Mouse (Mus musculus): ENCODE measurements around the gene Pop7. TPM values are rescaled to one million over a fixed set of nuclear protein-coding genes. Genes with fewer than 3 reads are reported as not detected.

Gene Pop7
- polyA plus RNA-seq, 1 experiment: 19.7 TPM

DNA sequence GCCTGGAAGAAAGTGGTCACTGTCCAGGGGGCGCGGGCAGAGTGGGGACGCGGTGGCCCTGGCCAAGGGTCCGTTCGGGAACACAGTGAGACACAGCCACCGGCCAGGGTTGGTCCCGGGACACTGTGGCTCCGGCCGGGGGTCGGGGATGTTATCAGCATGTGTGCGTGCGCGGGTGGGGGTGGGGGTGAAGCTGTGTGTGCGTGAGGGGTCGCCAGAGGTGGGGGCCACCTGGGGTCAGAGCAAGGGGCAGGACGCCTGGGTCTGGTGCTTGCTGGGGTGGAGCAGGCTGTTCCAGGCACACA lies 16.5 kb downstream of the Pop7 start:
- H3K4me3 ChIP-seq (ENCODE audit: insufficient read depth, low read depth, low read length): no peak overlapping the region
- H3K4me1 ChIP-seq (ENCODE audit: control insufficient read depth, insufficient read depth, insufficient read length, low read length): no peaks in the 10 kb centered on the region
- no peak overlapping the region for H3K27ac ChIP-seq (replicated peaks; ENCODE audit: low read depth, low read length)

DNA sequence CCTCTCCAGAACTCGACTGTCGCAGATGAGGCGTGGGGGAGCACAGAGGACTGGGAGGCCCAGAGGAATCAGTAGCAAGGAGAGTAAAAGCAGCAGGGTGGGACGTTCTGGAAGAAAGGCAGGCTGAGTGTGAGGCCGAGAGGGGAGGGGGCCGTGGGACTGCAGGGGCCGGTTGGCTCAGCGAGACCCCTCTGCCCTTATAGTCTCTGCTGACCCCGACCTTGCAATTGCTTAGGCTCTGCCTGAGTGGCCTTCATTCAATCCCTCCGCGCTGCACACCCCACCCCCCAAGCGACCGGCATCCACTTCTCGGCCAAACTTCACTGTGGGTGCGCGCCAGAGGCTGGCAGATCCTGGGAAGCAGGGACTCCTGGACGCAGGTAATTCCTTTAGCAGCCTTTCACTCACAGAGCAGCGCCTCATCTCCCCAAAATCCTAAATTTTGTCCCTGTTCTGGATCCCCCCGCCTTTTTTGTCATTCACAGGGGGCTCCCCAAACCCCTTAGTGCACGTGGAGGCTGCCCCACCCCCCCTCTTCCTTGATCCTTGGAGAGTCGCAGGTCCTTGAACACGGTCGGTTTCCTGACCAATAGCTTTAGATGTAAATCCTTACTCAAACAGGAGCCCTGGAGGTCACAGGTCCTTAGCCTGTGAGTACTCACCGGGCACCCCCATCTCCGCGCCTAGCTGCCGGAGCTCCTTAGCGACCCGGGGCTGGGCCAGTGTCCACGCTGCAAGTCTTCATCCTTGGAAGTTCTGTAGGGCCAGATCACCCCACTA lies 17.1 kb downstream of the Pop7 start:
- no peak overlapping the region for H3K27ac ChIP-seq (replicated peaks; ENCODE audit: low read depth, low read length)
- H3K4me1 ChIP-seq (ENCODE audit: control insufficient read depth, insufficient read depth, insufficient read length, low read length): no peaks in the 10 kb centered on the region
- no peak overlapping the region for H3K4me3 ChIP-seq (ENCODE audit: insufficient read depth, low read depth, low read length)

DNA sequence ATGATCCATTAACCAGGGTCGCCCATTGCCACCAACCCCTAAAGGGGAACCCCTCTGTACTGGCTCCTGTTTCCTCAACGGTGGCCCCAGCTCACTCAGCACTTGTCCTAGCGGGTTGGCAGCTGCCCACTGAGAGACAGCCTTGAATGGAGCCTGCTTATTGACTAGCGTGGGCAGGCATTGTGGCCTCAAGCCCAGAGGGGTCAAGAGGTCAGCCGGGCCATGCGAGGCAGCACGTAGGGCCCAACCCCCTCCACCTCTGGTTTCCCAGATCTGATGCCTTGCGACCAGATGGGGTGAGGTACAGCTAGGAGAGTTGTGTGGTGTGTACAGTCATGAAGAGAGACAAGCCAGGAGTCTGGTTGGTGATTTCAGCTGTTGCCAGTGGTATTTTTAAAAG lies 20.4 kb downstream of the Pop7 start:
- no peak overlapping the region for H3K4me3 ChIP-seq (ENCODE audit: insufficient read depth, low read depth, low read length)
- no peaks in the 10 kb centered on the region for H3K4me1 ChIP-seq (ENCODE audit: control insufficient read depth, insufficient read depth, insufficient read length, low read length)
- H3K27ac ChIP-seq (replicated peaks; ENCODE audit: low read depth, low read length): no peak overlapping the region

DNA sequence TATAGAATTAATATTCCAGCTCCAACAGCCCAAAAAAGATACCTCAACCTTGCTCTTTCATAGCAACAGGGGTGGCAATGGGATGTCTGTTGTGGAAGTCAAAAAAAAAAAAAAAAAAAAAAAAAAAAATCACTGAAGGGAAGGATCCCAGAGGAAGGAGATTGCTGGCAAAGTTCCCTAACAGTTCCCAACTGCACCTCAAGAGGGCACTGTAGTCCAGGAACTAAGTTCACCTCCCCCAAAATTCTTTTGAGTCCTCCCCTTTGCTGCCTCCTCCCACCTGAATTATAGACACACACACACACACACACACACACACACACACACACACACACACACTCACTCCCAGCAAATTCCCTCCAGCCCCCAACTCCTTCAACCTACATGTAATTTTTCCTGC lies 21.2 kb downstream of the Pop7 start:
- no peak overlapping the region for H3K27ac ChIP-seq (replicated peaks; ENCODE audit: low read depth, low read length)
- H3K4me1 ChIP-seq (ENCODE audit: control insufficient read depth, insufficient read depth, insufficient read length, low read length): no peaks in the 10 kb centered on the region
- no peak overlapping the region for H3K4me3 ChIP-seq (ENCODE audit: insufficient read depth, low read depth, low read length)

DNA sequence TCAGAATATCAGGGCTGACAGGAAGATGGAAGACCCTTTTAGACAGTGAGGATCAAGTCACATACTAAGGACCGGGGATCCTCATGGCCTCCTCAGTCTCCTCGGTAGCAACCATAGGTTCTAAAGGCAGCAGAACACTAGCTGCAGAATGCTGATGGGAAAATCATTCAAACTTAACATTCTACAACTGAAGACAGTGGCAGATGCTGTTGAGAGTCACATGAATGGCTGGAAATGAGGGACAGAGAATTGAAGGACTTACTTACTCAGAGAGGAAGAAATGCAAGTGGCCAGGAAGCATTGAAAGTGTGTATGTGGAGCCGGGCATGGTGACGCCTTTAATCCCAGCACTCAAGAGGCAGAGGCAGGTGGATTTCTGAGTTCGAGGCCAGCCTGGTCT lies 25.4 kb downstream of the Pop7 start, which contains the start of gene Zan:
Gene Zan, minus strand, starts transcription at position 101 of the 400 bp plus-strand sequence.
- Histone ChIP-seq H3K4me3 (ENCODE audit: insufficient read depth, low read depth, low read length) (no peak within 1 kb of the TSS), H3K4me1 (ENCODE audit: control insufficient read depth, insufficient read depth, insufficient read length, low read length) (no peaks in the 10 kb centered on the region), H3K27ac (replicated peaks; ENCODE audit: low read depth, low read length) (no peak within 1 kb of the TSS)

DNA sequence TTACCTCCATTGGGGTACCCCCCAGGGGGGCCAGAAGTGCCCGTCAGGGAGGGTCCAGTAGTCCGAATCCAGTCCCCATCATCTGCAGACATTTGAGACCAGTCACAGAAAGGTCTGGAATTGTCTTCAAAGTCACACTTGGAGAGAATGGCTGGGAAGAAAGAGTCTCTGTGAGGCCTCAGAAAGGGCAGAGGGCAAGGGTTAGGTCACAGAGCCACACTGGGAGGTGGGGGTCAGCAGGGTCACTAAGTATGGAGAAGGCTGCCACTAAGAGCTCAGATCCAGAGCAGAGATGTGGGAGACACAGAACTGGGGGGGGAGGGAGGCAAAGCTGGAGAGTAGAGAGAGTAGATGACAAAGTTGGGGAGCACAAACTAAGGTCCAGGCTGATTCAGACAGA lies 28.0 kb downstream of the Pop7 start:
- no peak overlapping the region for H3K27ac ChIP-seq (replicated peaks; ENCODE audit: low read depth, low read length)
- H3K4me3 ChIP-seq (ENCODE audit: insufficient read depth, low read depth, low read length): no peak overlapping the region
- no peaks in the 10 kb centered on the region for H3K4me1 ChIP-seq (ENCODE audit: control insufficient read depth, insufficient read depth, insufficient read length, low read length)

DNA sequence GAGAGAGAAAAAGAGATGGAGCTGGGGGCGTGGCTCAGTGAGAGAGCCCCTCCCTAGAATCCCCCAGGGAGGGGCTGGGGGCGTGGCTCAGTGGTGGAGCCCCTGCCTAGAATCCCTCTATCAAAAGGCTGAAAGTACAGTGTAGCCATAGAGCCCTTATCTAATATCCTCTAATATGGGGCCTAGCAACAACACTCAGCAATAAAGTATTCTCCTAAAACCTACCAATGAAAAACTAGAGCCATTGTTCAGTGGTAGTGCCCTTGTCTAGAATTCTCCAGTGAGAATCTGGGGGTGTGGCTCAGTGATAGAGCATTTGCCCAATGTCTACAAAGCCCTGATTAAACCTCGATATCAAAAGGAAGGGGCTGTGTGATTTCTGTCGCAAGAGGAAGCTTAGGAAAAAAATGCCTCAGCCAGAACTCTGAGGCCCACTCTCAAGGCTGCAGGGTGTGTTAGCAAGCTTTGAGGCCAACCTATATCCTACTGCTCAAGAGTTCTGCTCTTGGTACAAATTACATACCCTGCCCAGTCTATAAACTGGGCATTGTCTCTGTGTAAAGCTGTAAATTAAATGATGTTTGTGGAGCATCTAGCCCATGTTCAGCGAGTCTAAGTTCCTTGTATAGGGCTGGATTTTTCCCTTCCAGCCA lies 29.9 kb downstream of the Pop7 start:
- Histone ChIP-seq H3K4me3 (ENCODE audit: insufficient read depth, low read depth, low read length) (no peak overlapping the region), H3K4me1 (ENCODE audit: control insufficient read depth, insufficient read depth, insufficient read length, low read length) (no peaks in the 10 kb centered on the region), H3K27ac (replicated peaks; ENCODE audit: low read depth, low read length) (no peak overlapping the region)

DNA sequence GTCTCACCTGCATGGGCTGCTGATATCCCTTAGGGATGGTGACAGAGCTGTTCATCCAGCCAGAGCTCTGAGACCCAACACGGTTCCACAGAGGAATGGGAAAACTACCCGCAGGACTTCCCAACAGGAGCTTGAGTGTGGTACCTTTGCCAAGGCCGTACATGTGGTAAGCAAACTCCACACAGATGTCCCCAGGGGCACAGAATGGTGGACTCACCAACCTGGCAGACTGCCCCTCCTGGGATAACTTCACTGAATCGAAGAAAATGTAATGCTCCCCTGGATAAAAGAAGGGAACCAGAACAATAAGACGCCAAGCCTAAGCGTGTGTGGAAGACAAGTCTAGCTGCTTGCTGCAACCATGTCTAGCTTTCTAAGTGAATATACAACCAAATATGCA lies 35.4 kb downstream of the Pop7 start:
- Histone ChIP-seq H3K4me3 (ENCODE audit: insufficient read depth, low read depth, low read length) (no peak overlapping the region), H3K4me1 (ENCODE audit: control insufficient read depth, insufficient read depth, insufficient read length, low read length) (no peaks in the 10 kb centered on the region), H3K27ac (replicated peaks; ENCODE audit: low read depth, low read length) (no peak overlapping the region)

DNA sequence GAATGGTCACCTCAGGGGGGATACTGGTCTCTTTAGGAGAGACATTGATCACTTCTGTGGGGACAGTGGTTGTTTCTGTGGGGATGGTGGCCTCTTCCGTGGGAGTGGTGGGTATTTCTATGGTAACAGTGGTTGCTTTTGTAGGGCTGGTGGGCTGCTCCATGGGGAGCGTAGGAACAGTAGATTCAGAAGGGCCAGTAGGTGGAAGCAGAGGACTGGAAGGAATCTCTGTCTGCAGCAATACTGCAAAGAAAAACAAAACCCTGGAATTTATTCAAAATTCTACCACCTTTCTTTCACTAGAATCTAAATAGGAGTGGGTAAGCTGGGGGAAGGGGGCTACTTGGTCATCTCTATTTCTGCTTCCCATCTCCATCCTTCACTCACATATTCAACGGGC lies 37.3 kb downstream of the Pop7 start:
- no peak overlapping the region for H3K27ac ChIP-seq (replicated peaks; ENCODE audit: low read depth, low read length)
- H3K4me3 ChIP-seq (ENCODE audit: insufficient read depth, low read depth, low read length): no peak overlapping the region
- H3K4me1 ChIP-seq (ENCODE audit: control insufficient read depth, insufficient read depth, insufficient read length, low read length): no peaks in the 10 kb centered on the region

DNA sequence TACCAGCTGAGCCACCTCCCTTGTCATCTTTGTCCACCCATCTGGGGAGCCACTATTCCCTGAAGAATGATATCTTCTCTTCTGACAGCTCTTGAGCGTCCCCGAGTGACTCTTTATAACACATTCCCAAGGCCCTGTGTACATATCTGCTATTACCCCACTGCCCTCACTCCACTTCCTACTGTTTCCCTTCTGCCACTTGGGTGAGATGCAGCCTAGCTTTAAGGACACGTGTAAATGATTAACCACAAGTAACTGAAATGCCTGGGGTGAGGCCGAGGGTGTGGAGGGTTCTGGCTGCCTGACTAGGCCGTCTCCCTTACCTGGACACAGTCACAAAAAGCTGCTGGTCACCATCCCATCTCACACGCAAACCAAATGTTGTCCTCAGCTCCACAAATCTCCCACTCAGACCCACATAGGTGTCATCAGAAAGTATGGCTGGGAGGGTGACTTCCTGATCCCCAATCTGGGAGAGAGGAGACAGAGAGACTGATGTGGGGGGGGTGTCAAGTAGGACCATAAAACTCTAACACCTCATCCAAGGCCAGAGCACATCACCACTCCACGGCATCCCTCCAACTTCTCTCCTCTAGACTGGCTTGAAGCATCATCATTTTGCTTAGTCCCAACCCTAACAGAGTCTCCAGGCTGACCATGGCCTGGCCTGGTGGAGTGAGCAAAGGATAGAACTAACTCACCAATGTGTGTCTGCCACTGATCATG lies 46.3 kb downstream of the Pop7 start:
- no peak overlapping the region for H3K4me3 ChIP-seq (ENCODE audit: insufficient read depth, low read depth, low read length)
- no peaks in the 10 kb centered on the region for H3K4me1 ChIP-seq (ENCODE audit: control insufficient read depth, insufficient read depth, insufficient read length, low read length)
- no peak overlapping the region for H3K27ac ChIP-seq (replicated peaks; ENCODE audit: low read depth, low read length)

DNA sequence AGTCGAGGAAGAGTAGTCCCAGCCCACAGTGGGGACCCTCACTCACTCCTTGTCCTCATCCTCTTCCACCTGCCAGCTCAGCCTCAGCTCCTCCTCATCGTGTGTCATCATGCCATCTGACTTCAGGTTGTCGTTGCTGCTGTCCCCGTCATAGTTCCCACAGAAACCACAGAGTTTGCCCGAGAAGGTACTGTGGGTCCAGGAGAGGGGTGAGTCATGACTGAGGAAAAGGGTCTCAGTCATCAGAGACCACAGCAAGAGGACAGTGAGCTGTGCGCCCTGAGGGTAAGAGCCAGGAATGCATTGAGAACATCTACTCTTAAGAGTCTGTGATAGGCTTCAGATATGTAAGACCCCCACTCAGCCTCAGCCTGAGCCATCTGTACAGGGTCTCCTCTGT lies 47.1 kb downstream of the Pop7 start:
- Histone ChIP-seq H3K27ac (replicated peaks; ENCODE audit: low read depth, low read length) (no peak overlapping the region), H3K4me1 (ENCODE audit: control insufficient read depth, insufficient read depth, insufficient read length, low read length) (no peaks in the 10 kb centered on the region)

More for the DNA sequence above, 47.1 kb downstream of the Pop7 start:
- no peak overlapping the region for H3K4me3 ChIP-seq (ENCODE audit: insufficient read depth, low read depth, low read length)

Other genes with a start within 250 kb of the Pop7 start
- gene Ache, start 215.0 kb downstream of the Pop7 start, polyA plus RNA-seq (2012; ENCODE audit: insufficient read depth, insufficient read length, missing spikeins): 0.75 TPM in 1 of 2 replicates, not detected in the other
- 7.4 and 11.4 TPM in 2 replicates for gene Ufsp1, start 207.9 kb downstream of the Pop7 start, polyA plus RNA-seq (2012; ENCODE audit: insufficient read depth, insufficient read length, missing spikeins)
- 31.0 and 45.4 TPM in 2 replicates for gene Srrt, start 194.8 kb downstream of the Pop7 start, polyA plus RNA-seq (2012; ENCODE audit: insufficient read depth, insufficient read length, missing spikeins)
- gene Trip6, start 188.1 kb downstream of the Pop7 start, polyA plus RNA-seq (2012; ENCODE audit: insufficient read depth, insufficient read length, missing spikeins): 13.1 and 20.6 TPM in 2 replicates
- 2.5 and 5.2 TPM in 2 replicates for gene Slc12a9, start 168.9 kb downstream of the Pop7 start, polyA plus RNA-seq (2012; ENCODE audit: insufficient read depth, insufficient read length, missing spikeins)
- 10.3 and 10.4 TPM in 2 replicates for gene Ephb4, start 152.4 kb downstream of the Pop7 start, polyA plus RNA-seq (2012; ENCODE audit: insufficient read depth, insufficient read length, missing spikeins)
- gene Zan, start 25.5 kb downstream of the Pop7 start, polyA plus RNA-seq (2012; ENCODE audit: insufficient read depth, insufficient read length, missing spikeins): not detected in 2 replicates
- 8.6 and 11.2 TPM in 2 replicates for gene Gigyf1, start 16.0 kb upstream of the Pop7 start, polyA plus RNA-seq (2012; ENCODE audit: insufficient read depth, insufficient read length, missing spikeins)
- gene Epo, start 30.7 kb upstream of the Pop7 start, polyA plus RNA-seq (2012; ENCODE audit: insufficient read depth, insufficient read length, missing spikeins): not detected in 2 replicates
- 285 and 328 TPM in 2 replicates for gene Gnb2, start 31.0 kb upstream of the Pop7 start, polyA plus RNA-seq (2012; ENCODE audit: insufficient read depth, insufficient read length, missing spikeins)
- not detected in 2 replicates for gene Actl6b, start 51.0 kb upstream of the Pop7 start, polyA plus RNA-seq (2012; ENCODE audit: insufficient read depth, insufficient read length, missing spikeins)
- 4.6 and 6.1 TPM in 2 replicates for gene Tfr2, start 67.3 kb upstream of the Pop7 start, polyA plus RNA-seq (2012; ENCODE audit: insufficient read depth, insufficient read length, missing spikeins)
- 31.1 and 45.9 TPM in 2 replicates for gene Mospd3, start 98.5 kb upstream of the Pop7 start, polyA plus RNA-seq (2012; ENCODE audit: insufficient read depth, insufficient read length, missing spikeins)
- gene Pcolce, start 111.3 kb upstream of the Pop7 start, polyA plus RNA-seq (2012; ENCODE audit: insufficient read depth, insufficient read length, missing spikeins): 66.8 and 89.9 TPM in 2 replicates
- not detected in 2 replicates for gene Fbxo24, start 126.5 kb upstream of the Pop7 start, polyA plus RNA-seq (2012; ENCODE audit: insufficient read depth, insufficient read length, missing spikeins)
- gene Lrch4, start 126.6 kb upstream of the Pop7 start, polyA plus RNA-seq (2012; ENCODE audit: insufficient read depth, insufficient read length, missing spikeins): 11.5 and 13.6 TPM in 2 replicates
- gene Gm20605, start 126.7 kb upstream of the Pop7 start, polyA plus RNA-seq (2012; ENCODE audit: insufficient read depth, insufficient read length, missing spikeins): 0.95 and 2.3 TPM in 2 replicates
- gene Sap25, start 138.8 kb upstream of the Pop7 start, polyA plus RNA-seq (2012; ENCODE audit: insufficient read depth, insufficient read length, missing spikeins): 2.0 TPM in 1 of 2 replicates, not detected in the other
- gene Irs3, start 143.2 kb upstream of the Pop7 start, polyA plus RNA-seq (2012; ENCODE audit: insufficient read depth, insufficient read length, missing spikeins): 22.0 and 26.4 TPM in 2 replicates
- gene Agfg2, start 182.2 kb upstream of the Pop7 start, polyA plus RNA-seq (2012; ENCODE audit: insufficient read depth, insufficient read length, missing spikeins): 16.2 and 17.6 TPM in 2 replicates
- gene Nyap1, start 239.1 kb upstream of the Pop7 start, polyA plus RNA-seq (2012; ENCODE audit: insufficient read depth, insufficient read length, missing spikeins): not detected in 2 replicates
- 21.4 and 24.0 TPM in 2 replicates for gene Tsc22d4, start 243.2 kb upstream of the Pop7 start, polyA plus RNA-seq (2012; ENCODE audit: insufficient read depth, insufficient read length, missing spikeins)

Data from brown adipose tissue, adult 24 weeks (tissue).